Mouse (Mus musculus): ENCODE data around the gene Tmem136. TPM values are rescaled to one million over a fixed set of nuclear protein-coding genes. Genes with fewer than 3 reads are reported as not detected.

Gene Tmem136
- 11.5 and 14.5 TPM in 2 replicates for polyA plus RNA-seq (2014; fragmentation: Nextera tagmentation; extraction: Ambion mirVana)

DNA sequence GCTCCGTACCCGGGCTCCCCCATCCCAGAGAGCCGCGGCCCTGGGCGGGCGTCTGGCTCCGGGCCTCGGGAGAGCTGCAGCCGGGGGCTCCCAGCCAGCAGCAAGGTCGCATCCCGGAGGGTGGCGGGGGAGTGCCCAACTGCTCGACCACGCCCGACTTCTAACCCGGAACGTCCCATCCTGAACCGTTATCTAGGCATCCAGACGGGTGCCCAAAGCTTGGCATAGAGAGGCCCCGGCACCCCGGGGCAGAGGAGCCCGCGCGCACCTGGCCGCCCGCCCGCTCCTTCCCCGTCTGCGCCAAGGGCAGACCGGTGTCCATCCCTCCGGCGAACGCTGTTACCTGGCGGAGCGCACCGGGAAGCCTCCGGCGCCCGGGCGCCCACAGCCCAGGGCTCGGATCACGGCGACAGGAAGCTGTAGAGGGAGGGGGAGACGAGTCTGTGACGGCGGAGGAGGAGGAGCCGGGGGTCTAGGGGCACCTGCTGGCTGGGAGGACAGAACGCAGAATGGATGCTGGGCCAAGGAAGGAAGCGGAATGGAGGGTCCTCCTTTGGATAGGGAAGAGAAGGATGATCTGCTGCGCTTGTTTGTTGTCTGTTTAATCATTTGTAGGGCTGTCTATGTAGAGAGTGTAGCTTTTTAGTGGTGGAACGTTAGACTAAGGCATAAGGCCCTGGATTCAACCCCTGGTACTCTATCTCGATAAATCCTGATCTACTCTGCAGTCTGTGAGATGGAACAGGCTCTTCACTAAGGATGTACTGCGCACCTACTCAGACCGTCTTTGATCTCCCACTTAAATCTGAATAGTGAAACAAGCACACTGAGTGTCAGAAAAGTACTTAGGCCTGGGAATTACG, at the start of gene Tmem136:
Gene Tmem136, minus strand, starts transcription at position 437 of the 863 bp plus-strand sequence.
- Histone ChIP-seq H3K9me3 (ENCODE audit: control insufficient read depth, low read length) (no peaks in the 10 kb centered on the region), H3K27me3 (ENCODE audit: control insufficient read depth, insufficient read depth, low read length) (0 out of 2 replicates have a peak, but pooled peaks cover 4% of the 10 kb centered on the region), H3K4me3 (ENCODE audit: low read depth, low read length) (peak within 1 kb of the TSS; percentile 90), H3K4me2 (ENCODE audit: low read depth, severe bottlenecking) (peak within 1 kb of the TSS; percentile 84), H3K4me1 (ENCODE audit: control insufficient read depth, insufficient read depth, low read length) (no peaks in the 10 kb centered on the region), H3K36me3 (ENCODE audit: control insufficient read depth, insufficient read depth, low read length) (no peaks in the 10 kb centered on the region), H3K9ac (ENCODE audit: low read length) (peak within 1 kb of the TSS; percentile 85), H3K27ac (replicated peaks; ENCODE audit: low read depth, low read length) (no peak within 1 kb of the TSS)
- DNase-seq (ENCODE audit: low spot score) (peak; percentile 80), ATAC-seq (ENCODE audit: insufficient number of reproducible peaks, low FRiP score, low TSS enrichment, low read depth) (peak; percentile 62)
- 4% methylated on average over 55 of the region's 55 CpGs for WGBS

DNA sequence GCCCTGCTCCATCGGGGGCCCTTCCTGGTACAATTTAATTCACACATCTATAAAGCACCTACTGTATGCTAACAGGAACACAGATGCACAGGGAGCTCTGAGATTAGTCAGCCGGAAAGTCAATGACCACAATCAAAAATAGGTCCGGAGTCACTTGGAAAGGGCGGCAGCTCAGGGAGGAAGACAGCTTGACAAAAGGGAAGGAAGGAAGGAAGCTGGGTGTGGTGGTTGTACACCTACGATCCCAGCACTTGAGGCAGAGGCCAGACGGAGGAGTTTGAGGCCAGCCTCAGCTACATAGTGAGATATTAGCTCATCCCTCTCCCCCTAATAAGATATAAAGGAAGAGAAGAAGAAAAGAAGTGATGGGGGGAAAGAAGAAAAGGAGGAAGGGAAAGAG, 39.6 kb upstream of the Tmem136 start:
- Histone ChIP-seq H3K9ac (ENCODE audit: low read length) (no peak overlapping the region), H3K9me3 (ENCODE audit: control insufficient read depth, low read length) (no peaks in the 10 kb centered on the region), H3K27ac (replicated peaks; ENCODE audit: low read depth, low read length) (no peak overlapping the region), H3K36me3 (ENCODE audit: control insufficient read depth, insufficient read depth, low read length) (no peaks in the 10 kb centered on the region), H3K27me3 (ENCODE audit: control insufficient read depth, insufficient read depth, low read length) (no peaks in the 10 kb centered on the region), H3K4me1 (ENCODE audit: control insufficient read depth, insufficient read depth, low read length) (no peaks in the 10 kb centered on the region), H3K4me2 (ENCODE audit: low read depth, severe bottlenecking) (no peak overlapping the region), H3K4me3 (ENCODE audit: low read depth, low read length) (no peak overlapping the region)
- ATAC-seq (ENCODE audit: insufficient number of reproducible peaks, low FRiP score, low TSS enrichment, low read depth) (no peak), DNase-seq (ENCODE audit: low spot score) (no peak)
- 89% methylated on average over 6 of the region's 6 CpGs for WGBS

DNA sequence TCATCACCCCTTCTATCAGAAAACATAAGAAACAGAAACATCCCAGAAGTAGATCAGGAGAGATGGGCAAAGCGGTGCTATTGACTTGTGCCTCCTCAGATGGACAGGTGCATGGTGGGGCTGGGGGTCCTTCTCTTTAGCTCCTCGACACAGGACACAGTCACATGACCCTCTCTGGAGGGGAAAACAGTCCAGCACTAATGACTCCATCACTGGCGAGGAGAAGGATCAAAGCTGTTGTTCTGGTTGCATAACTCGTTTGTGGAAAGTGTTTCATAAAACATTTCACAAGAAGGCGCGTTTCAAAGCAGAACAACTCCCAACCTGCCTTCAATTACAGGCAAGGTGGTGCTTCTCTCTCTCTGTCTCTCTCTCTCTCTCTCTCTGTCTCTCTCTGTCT, 35.4 kb upstream of the Tmem136 start:
- Histone ChIP-seq H3K4me1 (ENCODE audit: control insufficient read depth, insufficient read depth, low read length) (no peaks in the 10 kb centered on the region), H3K27ac (replicated peaks; ENCODE audit: low read depth, low read length) (no peak overlapping the region), H3K4me2 (ENCODE audit: low read depth, severe bottlenecking) (no peak overlapping the region), H3K27me3 (ENCODE audit: control insufficient read depth, insufficient read depth, low read length) (no peaks in the 10 kb centered on the region), H3K9ac (ENCODE audit: low read length) (no peak overlapping the region), H3K4me3 (ENCODE audit: low read depth, low read length) (no peak overlapping the region), H3K36me3 (ENCODE audit: control insufficient read depth, insufficient read depth, low read length) (no peaks in the 10 kb centered on the region), H3K9me3 (ENCODE audit: control insufficient read depth, low read length) (no peaks in the 10 kb centered on the region)
- DNase-seq (ENCODE audit: low spot score): no peak
- 49% methylated on average over 6 of the region's 6 CpGs for WGBS
- no peak for ATAC-seq (ENCODE audit: insufficient number of reproducible peaks, low FRiP score, low TSS enrichment, low read depth)

DNA sequence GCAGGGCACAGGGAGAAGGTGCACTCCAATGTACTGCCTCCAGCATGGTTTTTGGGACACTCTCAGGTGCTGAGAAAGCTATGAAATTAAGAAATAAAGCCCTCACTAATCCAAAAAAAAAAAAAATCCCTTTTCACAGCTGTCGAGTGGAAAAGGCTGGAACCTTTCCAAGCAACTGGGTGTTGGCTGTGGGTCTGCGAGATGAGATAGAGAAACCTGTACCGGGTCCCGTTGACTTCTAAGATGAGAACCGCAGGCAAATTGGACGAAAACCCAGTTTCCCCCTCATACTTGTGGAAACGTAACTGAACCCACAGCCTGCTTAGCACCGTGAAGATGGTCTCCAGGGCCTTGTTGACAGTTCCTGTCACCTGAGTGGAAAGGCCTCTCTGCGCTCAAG, 34.6 kb upstream of the Tmem136 start:
- no peak overlapping the region for H3K27ac ChIP-seq (replicated peaks; ENCODE audit: low read depth, low read length)
- DNase-seq (ENCODE audit: low spot score) (no peak), ATAC-seq (ENCODE audit: insufficient number of reproducible peaks, low FRiP score, low TSS enrichment, low read depth) (no peak)
- no peak overlapping the region for H3K4me3 ChIP-seq (ENCODE audit: low read depth, low read length)
- WGBS: 89% methylated on average over 9 of the region's 9 CpGs
- no peak overlapping the region for H3K4me2 ChIP-seq (ENCODE audit: low read depth, severe bottlenecking)
- H3K4me1 ChIP-seq (ENCODE audit: control insufficient read depth, insufficient read depth, low read length): no peaks in the 10 kb centered on the region
- no peaks in the 10 kb centered on the region for H3K9me3 ChIP-seq (ENCODE audit: control insufficient read depth, low read length)
- no peaks in the 10 kb centered on the region for H3K36me3 ChIP-seq (ENCODE audit: control insufficient read depth, insufficient read depth, low read length)
- H3K9ac ChIP-seq (ENCODE audit: low read length): no peak overlapping the region
- H3K27me3 ChIP-seq (ENCODE audit: control insufficient read depth, insufficient read depth, low read length): no peaks in the 10 kb centered on the region

DNA sequence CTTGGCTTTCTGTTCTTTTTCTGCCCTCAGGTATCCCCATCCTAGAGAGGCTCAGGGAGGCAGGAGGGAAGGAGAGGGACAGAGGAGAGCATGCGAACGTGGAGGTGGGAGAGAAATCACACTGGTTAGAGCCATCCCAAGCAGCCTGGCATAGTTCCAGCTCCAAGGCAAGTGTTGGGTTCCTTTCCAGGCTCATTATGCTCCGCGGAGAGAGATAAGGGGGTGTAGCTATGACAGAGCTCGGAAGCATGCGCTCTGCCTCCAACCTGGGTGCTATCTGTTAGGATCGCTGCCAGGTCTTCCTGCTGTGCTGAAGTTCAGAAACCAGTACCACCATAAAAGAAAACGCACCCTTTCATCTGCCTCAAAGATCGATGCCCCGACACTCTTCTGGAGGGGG, 33.7 kb upstream of the Tmem136 start:
- ATAC-seq (ENCODE audit: insufficient number of reproducible peaks, low FRiP score, low TSS enrichment, low read depth): no peak
- Histone ChIP-seq H3K27me3 (ENCODE audit: control insufficient read depth, insufficient read depth, low read length) (no peaks in the 10 kb centered on the region), H3K36me3 (ENCODE audit: control insufficient read depth, insufficient read depth, low read length) (no peaks in the 10 kb centered on the region), H3K4me3 (ENCODE audit: low read depth, low read length) (no peak overlapping the region), H3K9me3 (ENCODE audit: control insufficient read depth, low read length) (no peaks in the 10 kb centered on the region), H3K4me2 (ENCODE audit: low read depth, severe bottlenecking) (no peak overlapping the region), H3K9ac (ENCODE audit: low read length) (no peak overlapping the region), H3K4me1 (ENCODE audit: control insufficient read depth, insufficient read depth, low read length) (no peaks in the 10 kb centered on the region), H3K27ac (replicated peaks; ENCODE audit: low read depth, low read length) (no peak overlapping the region)
- 51% methylated on average over 10 of the region's 10 CpGs for WGBS
- no peak for DNase-seq (ENCODE audit: low spot score)

DNA sequence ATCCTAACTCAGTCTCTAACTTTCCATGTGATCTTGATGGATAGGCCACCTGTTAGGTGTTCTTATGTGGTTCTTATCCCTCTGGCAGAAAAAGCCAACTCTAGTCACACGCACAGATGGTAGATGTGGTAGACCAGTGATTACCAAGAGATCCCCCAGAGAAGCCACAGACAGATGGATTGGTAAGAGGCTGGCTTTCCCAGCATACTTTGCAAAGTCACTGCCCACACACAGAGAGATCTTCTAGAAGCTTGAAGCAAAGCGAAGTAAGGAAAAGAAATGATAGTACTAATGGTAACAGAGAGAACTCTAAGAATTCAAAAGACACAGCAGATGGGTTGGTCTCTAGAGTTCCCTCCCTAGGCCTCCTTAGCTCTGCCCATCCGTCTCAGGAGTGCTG, 33.1 kb upstream of the Tmem136 start:
- no peaks in the 10 kb centered on the region for H3K4me1 ChIP-seq (ENCODE audit: control insufficient read depth, insufficient read depth, low read length)
- H3K36me3 ChIP-seq (ENCODE audit: control insufficient read depth, insufficient read depth, low read length): no peaks in the 10 kb centered on the region
- H3K27ac ChIP-seq (replicated peaks; ENCODE audit: low read depth, low read length): no peak overlapping the region
- no peak overlapping the region for H3K9ac ChIP-seq (ENCODE audit: low read length)
- no peak overlapping the region for H3K4me2 ChIP-seq (ENCODE audit: low read depth, severe bottlenecking)
- WGBS: 84% methylated on average over 3 of the region's 3 CpGs
- DNase-seq (ENCODE audit: low spot score) (no peak), ATAC-seq (ENCODE audit: insufficient number of reproducible peaks, low FRiP score, low TSS enrichment, low read depth) (no peak)
- no peak overlapping the region for H3K4me3 ChIP-seq (ENCODE audit: low read depth, low read length)
- H3K9me3 ChIP-seq (ENCODE audit: control insufficient read depth, low read length): no peaks in the 10 kb centered on the region
- H3K27me3 ChIP-seq (ENCODE audit: control insufficient read depth, insufficient read depth, low read length): no peaks in the 10 kb centered on the region

DNA sequence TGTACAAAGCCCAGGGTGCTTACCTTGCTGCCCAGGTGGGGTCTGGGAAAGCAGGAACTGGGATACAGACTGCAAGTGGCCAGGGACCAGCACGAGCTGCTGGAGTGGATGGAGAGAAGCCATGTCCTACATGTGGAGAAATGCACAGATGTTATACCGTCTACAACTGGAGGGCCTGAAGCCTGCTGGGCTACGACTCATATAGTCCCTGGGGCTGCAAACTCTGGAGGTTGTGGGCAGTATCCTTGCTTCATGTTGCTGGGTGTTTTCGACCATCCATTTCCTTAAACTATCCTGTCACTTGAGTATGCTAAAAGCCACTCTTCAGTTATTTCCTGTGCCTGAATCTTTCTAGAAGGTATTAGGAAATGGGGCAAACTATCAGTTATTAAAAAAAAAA, 28.8 kb upstream of the Tmem136 start:
- no peak overlapping the region for H3K4me2 ChIP-seq (ENCODE audit: low read depth, severe bottlenecking)
- no peaks in the 10 kb centered on the region for H3K27me3 ChIP-seq (ENCODE audit: control insufficient read depth, insufficient read depth, low read length)
- no peaks in the 10 kb centered on the region for H3K9me3 ChIP-seq (ENCODE audit: control insufficient read depth, low read length)
- H3K36me3 ChIP-seq (ENCODE audit: control insufficient read depth, insufficient read depth, low read length): no peaks in the 10 kb centered on the region
- H3K9ac ChIP-seq (ENCODE audit: low read length): no peak overlapping the region
- DNase-seq (ENCODE audit: low spot score) (no peak), ATAC-seq (ENCODE audit: insufficient number of reproducible peaks, low FRiP score, low TSS enrichment, low read depth) (no peak)
- H3K4me3 ChIP-seq (ENCODE audit: low read depth, low read length): no peak overlapping the region
- H3K4me1 ChIP-seq (ENCODE audit: control insufficient read depth, insufficient read depth, low read length): no peaks in the 10 kb centered on the region
- 84% methylated on average over 4 of the region's 4 CpGs for WGBS
- H3K27ac ChIP-seq (replicated peaks; ENCODE audit: low read depth, low read length): no peak overlapping the region

DNA sequence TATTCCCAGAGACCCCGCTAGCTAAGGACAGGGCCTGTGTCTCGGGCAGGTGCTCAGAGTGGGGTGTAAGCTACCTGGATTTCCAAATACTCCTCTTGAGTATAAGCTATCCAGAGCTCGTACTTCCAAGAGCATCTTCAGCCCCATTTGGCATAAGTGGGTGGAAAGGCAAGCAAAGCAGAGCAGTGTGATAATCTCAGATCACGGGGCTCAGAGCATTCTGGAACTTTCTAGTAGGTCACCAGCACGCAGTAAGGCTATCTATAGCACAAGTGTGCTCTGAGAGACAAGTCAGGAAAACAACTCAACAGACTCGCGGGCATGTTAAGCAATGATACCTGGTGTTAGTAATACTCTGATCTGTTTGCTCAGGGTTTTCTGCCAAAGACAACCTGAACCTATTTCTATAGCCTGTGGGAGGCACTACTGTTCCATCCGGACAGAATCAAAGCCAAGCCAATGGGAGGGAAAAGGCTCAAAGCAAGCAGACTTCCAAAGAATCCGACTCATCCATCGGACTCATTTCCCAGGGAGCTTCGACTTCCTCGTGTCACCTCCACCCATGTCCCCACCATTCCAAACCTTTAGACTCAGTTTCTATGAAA, 27.9 kb upstream of the Tmem136 start:
- ATAC-seq (ENCODE audit: insufficient number of reproducible peaks, low FRiP score, low TSS enrichment, low read depth) (no peak), DNase-seq (ENCODE audit: low spot score) (no peak)
- Histone ChIP-seq H3K4me2 (ENCODE audit: low read depth, severe bottlenecking) (no peak overlapping the region), H3K9ac (ENCODE audit: low read length) (no peak overlapping the region), H3K4me3 (ENCODE audit: low read depth, low read length) (no peak overlapping the region), H3K36me3 (ENCODE audit: control insufficient read depth, insufficient read depth, low read length) (no peaks in the 10 kb centered on the region), H3K4me1 (ENCODE audit: control insufficient read depth, insufficient read depth, low read length) (no peaks in the 10 kb centered on the region), H3K27ac (replicated peaks; ENCODE audit: low read depth, low read length) (no peak overlapping the region), H3K9me3 (ENCODE audit: control insufficient read depth, low read length) (no peaks in the 10 kb centered on the region), H3K27me3 (ENCODE audit: control insufficient read depth, insufficient read depth, low read length) (no peaks in the 10 kb centered on the region)
- WGBS: 71% methylated on average over 12 of the region's 12 CpGs

Data from limb, embryonic 11.5 days (tissue).